Mouse (Mus musculus) left cerebral cortex, postnatal 14 days (tissue): Measurements from ENCODE around the gene Fam189b. TPM values are rescaled to one million over a fixed set of nuclear protein-coding genes. Genes with fewer than 3 reads are reported as not detected.

Experiments used
- DNase-seq, 2 experiments: peaks; one replicate each; pipeline ENCODE4 v3.0.0; 2021 to 2022; ENCODE audit warnings: low spot score in 2 of 2, mixed read lengths in 1 of 2
- intact Hi-C: fragments of 180-260 bp; cut with DNase I; formaldehyde crosslinking; loops from one replicate; pipeline ENCODE4 v1.15.1; 2025
- total RNA-seq, 2 experiments: library from RNA; stranded (reverse); gene quantifications; 2 replicates each; pipeline ENCODE4 v1.2.3; 2021

Gene Fam189b
- total RNA-seq, 2 experiments from 2014 or later = 73.5 to 77.2 TPM

DNA sequence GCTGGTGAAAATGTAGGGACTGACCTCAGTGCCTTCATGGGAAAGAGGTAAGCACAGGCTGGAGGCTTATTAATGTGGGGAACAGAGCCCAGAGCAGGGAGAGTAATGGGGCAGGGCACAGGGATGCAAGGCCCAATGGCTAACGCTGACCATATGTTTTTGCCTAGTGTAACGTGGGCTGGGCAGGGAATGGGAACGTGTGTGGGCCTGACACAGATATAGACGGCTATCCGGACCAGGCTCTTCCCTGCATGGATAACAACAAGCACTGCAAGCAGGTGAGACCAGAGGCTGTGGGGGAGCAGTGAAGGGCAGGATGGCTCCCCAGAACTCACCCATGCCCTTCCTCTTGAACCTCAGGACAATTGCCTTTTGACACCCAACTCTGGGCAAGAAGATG, 38.2 kb downstream of the Fam189b start:
- intact Hi-C loops = loop anchor here (10.0 kb wide), 1 partner anchor 554 kb away; the partner anchor contains the start of gene Ube2q1
- no peak for DNase-seq

- DNase-seq = no peak
- intact Hi-C loops = loop anchor here (10.0 kb wide), 1 partner anchor 550 kb away; the partner anchor contains the start of gene Ube2q1
Measured at GRCm38 (mm10) chr3:89224796-89225195, 41.9 kb downstream of the Fam189b start.

- no peak for DNase-seq
- intact Hi-C loops = loop anchor here (10.0 kb wide), 1 partner anchor 549 kb away; the partner anchor contains the start of gene Ube2q1
Measured at GRCm38 (mm10) chr3:89225321-89225815, 42.4 kb downstream of the Fam189b start.

- intact Hi-C loops = loop anchor here (10.0 kb wide), 1 partner anchor 549 kb away; the partner anchor contains the start of gene Ube2q1
- DNase-seq = peak in 1 of 2 experiments; percentile 55
Measured at GRCm38 (mm10) chr3:89225918-89226317, 43.0 kb downstream of the Fam189b start.

DNA sequence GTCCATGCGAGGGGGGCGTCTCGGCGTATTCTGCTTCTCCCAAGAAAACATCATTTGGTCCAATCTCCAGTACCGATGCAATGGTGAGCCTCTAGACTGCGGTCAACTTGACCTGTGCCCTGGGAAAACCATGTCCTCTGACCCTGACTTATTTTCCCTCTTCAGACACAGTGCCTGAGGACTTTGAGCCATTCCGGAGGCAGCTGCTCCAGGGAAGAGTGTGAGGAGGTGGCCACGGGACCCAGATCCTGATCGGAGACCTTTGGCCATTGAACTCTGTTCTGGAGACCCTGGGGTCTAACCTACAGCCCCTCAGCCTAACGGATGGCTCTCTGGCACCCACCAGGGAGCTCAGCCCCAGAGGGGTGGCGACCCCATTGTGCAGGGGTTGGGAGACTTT, 43.4 kb downstream of the Fam189b start:
- no peak for DNase-seq
- intact Hi-C loops = loop anchor here (10.0 kb wide), 1 partner anchor 548 kb away; the partner anchor contains the start of gene Ube2q1

DNA sequence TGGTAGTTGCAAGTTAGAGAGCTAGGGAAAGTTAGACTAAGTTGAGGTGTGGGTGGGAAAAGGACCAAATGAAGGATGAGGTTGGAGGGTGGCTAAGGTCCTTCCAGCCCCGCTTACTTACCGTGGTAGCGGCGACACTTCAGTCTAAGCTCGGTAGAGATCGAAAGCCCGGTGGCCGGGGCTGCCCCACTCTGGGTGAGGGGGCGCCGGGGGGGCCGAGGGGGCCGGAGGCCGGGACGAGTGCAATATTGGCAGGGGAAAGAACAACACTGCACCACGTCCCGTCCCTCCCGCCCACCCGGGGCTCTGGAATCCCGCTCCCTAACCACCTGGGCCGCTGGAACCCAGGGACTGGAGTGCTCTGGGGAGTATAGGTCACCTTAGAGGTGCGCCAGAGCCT, 44.0 kb downstream of the Fam189b start, which contains the start of gene Mtx1:
Mtx1 (minus strand) TSS at position 189 of the 400 bp plus-strand sequence.
- no peak for DNase-seq
- intact Hi-C loops = loop anchor here (10.0 kb wide), 1 partner anchor 548 kb away; the partner anchor contains the start of gene Ube2q1

GRCm38 (mm10) chr3:89227307-89228179, 44.6 kb downstream of the Fam189b start:
- DNase-seq = peak; percentile 93 to 95
- intact Hi-C loops = loop anchor here (10.0 kb wide), 1 partner anchor 547 kb away; the partner anchor contains the start of gene Ube2q1

- intact Hi-C loops = loop anchor here (10.0 kb wide), 1 partner anchor 547 kb away; the partner anchor contains the start of gene Ube2q1
- peak; percentile 81 to 87 for DNase-seq
Measured at GRCm38 (mm10) chr3:89228180-89228549, 45.2 kb downstream of the Fam189b start.

DNA sequence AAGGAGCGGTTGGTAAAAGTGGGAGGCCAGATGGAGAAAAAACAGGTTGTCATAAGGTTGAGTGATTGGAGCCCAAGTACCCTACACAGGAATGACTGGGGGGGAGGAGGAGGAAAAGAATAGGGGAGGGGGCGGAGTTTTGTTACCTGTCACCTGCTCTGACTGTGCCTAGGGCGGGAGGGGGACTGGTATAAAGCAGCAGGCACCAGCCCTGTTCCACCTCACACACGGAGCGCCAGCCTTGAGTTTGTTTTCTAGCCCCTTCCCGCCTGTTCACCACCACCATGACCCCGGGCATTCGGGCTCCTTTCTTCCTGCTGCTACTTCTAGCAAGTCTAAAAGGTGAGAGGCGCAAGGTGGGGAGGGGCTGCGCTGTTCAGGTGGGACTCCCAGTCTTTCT, 45.9 kb downstream of the Fam189b start, which contains the start of gene Muc1:
Muc1 (plus strand) TSS at position 222 of the 400 bp plus-strand sequence.
- no peak for DNase-seq
- intact Hi-C loops = loop anchor here (10.0 kb wide), 1 partner anchor 546 kb away; the partner anchor contains the start of gene Ube2q1

GRCm38 (mm10) chr3:89229276-89229675, 46.3 kb downstream of the Fam189b start:
- intact Hi-C loops = loop anchor here (10.0 kb wide), 1 partner anchor 546 kb away; the partner anchor contains the start of gene Ube2q1
- no peak for DNase-seq

GRCm38 (mm10) chr3:89230561-89230960, 47.6 kb downstream of the Fam189b start:
- intact Hi-C loops = no loop called here
- DNase-seq = no peak

GRCm38 (mm10) chr3:89231345-89231744, 48.4 kb downstream of the Fam189b start:
- intact Hi-C loops = no loop called here

GRCm38 (mm10) chr3:89231772-89232275, 48.9 kb downstream of the Fam189b start:
- DNase-seq = no peak
- intact Hi-C loops = no loop called here

More at GRCm38 (mm10) chr3:89231345-89231744, 48.4 kb downstream of the Fam189b start:
- no peak for DNase-seq

DNA sequence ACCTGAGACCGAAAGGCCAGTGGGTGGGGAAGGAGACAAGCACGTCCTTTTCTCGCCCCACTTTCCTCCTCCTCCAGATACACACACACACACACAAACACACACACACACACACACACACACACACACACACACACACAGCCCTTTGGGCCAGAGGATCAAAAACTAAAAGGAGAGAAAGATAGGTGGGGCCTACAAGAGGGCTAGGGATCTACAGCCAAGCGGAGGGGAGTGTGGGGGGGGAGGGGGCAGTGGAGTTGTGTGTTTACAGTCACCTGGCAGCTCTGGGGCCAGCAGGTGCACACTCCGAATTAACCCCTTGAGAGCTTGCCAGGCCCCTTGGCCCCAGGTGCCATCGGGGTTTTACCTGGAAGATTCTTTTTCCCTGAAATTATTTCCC, 49.7 kb downstream of the Fam189b start:
- DNase-seq = no peak

GRCm38 (mm10) chr3:89233562-89234110, 50.7 kb downstream of the Fam189b start:
- no peak for DNase-seq
- intact Hi-C loops = no loop called here

More for the DNA sequence above, 49.7 kb downstream of the Fam189b start:
- intact Hi-C loops = no loop called here

- DNase-seq = no peak
- intact Hi-C loops = no loop called here
Measured at GRCm38 (mm10) chr3:89236516-89236915, 53.6 kb downstream of the Fam189b start.

GRCm38 (mm10) chr3:89237682-89238081, 54.7 kb downstream of the Fam189b start:
- intact Hi-C loops = no loop called here
- no peak for DNase-seq

- no peak for DNase-seq
- intact Hi-C loops = no loop called here
Measured at GRCm38 (mm10) chr3:89238494-89238893, 55.6 kb downstream of the Fam189b start.
